Mouse (Mus musculus): Measurements from ENCODE around the gene Nfya.

DNA sequence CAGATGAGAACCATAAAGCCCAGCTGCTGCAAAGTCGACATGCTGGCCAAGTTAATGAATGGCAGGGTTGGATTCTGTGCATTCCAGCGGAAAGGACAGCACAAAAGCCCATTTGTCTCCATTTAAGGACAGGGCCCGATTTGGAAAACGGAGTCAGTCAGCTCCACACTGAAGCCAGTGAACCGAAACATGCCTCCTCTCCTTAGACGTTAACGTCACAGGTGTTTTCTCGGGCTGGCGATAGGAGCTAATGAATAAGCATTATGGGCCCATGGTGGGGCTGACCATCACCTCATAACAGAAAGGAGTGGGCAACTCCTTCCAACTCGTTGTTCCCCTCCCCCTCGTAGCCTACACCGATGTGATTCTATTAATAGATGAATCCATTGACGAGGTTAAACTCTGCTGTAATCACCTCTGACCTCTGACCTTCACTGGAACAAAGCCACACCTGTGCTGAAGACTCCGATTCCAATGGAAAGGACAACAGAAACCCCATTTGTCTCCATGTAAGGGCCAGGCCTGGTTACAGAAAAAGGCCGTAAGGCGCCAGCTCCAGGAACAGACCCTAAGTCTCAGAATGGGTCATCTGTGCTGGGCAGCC lies 33.9 kb upstream of the Nfya start:
- TF ChIP-seq CTCF (IDR thresholded peaks at IDR 0.05; ENCODE audit: insufficient read depth, low read depth, low read length) (no peak), POLR2A (IDR thresholded peaks at IDR 0.05; ENCODE audit: insufficient read depth, low read depth, low read length) (no peak)

Data from olfactory bulb, adult 2 months (tissue).